Mouse (Mus musculus): ENCODE measurements at regions not wholly inside any gene's neighbourhood (a gene's known extent, or its start where the extent isn't known, plus 50 kb on each side); places are given as distances from the start of the nearest gene placed in this dataset.

- peak; percentile 3 for DNase-seq (ENCODE audit: low read depth, low spot score)
Observed at GRCm38 (mm10) chr2:8628007-8628406, 1118.6 kb upstream of the Celf2 start.

- DNase-seq (ENCODE audit: low read depth, low spot score) = peak; percentile 52
Observed at GRCm38 (mm10) chr2:8628485-8629208, 1119.3 kb upstream of the Celf2 start.

GRCm38 (mm10) chr2:8638082-8638481 lies 1128.7 kb upstream of the Celf2 start:
- no peak for DNase-seq (ENCODE audit: low read depth, low spot score)

GRCm38 (mm10) chr2:8639282-8639681 lies 1129.9 kb upstream of the Celf2 start:
- DNase-seq (ENCODE audit: low read depth, low spot score) = no peak

- no peak for DNase-seq (ENCODE audit: low read depth, low spot score)
Observed at GRCm38 (mm10) chr2:8645463-8645862, 1136.1 kb upstream of the Celf2 start.

- DNase-seq (ENCODE audit: low read depth, low spot score) = no peak
Observed at GRCm38 (mm10) chr2:8660544-8660943, 1151.2 kb upstream of the Celf2 start.

- DNase-seq (ENCODE audit: low read depth, low spot score) = no peak
Observed at GRCm38 (mm10) chr2:8673751-8674378, 1164.5 kb upstream of the Celf2 start.

GRCm38 (mm10) chr2:8675537-8675936 lies 1166.2 kb upstream of the Celf2 start:
- no peak for DNase-seq (ENCODE audit: low read depth, low spot score)

GRCm38 (mm10) chr2:8676546-8676945 lies 1167.2 kb upstream of the Celf2 start:
- no peak for DNase-seq (ENCODE audit: low read depth, low spot score)

- no peak for DNase-seq (ENCODE audit: low read depth, low spot score)
Observed at GRCm38 (mm10) chr2:8690846-8691643, 1181.7 kb upstream of the Celf2 start.

- no peak for DNase-seq (ENCODE audit: low read depth, low spot score)
Observed at GRCm38 (mm10) chr2:8729306-8729705, 1151.7 kb upstream of the 4930412O13Rik start.

GRCm38 (mm10) chr2:8754142-8754541 lies 1126.9 kb upstream of the 4930412O13Rik start:
- no peak for DNase-seq (ENCODE audit: low read depth, low spot score)

GRCm38 (mm10) chr2:8756546-8756945 lies 1124.5 kb upstream of the 4930412O13Rik start:
- DNase-seq (ENCODE audit: low read depth, low spot score) = no peak

GRCm38 (mm10) chr2:8770636-8771035 lies 1110.4 kb upstream of the 4930412O13Rik start:
- no peak for DNase-seq (ENCODE audit: low read depth, low spot score)

- DNase-seq (ENCODE audit: low read depth, low spot score) = no peak
Observed at GRCm38 (mm10) chr2:8781152-8781935, 1099.7 kb upstream of the 4930412O13Rik start.

GRCm38 (mm10) chr2:8782225-8782624 lies 1098.8 kb upstream of the 4930412O13Rik start:
- no peak for DNase-seq (ENCODE audit: low read depth, low spot score)

- no peak for DNase-seq (ENCODE audit: low read depth, low spot score)
Observed at GRCm38 (mm10) chr2:8802061-8802460, 1079.0 kb upstream of the 4930412O13Rik start.

- DNase-seq (ENCODE audit: low read depth, low spot score) = no peak
Observed at GRCm38 (mm10) chr2:8809609-8810008, 1071.4 kb upstream of the 4930412O13Rik start.

GRCm38 (mm10) chr2:8818127-8818526 lies 1062.9 kb upstream of the 4930412O13Rik start:
- DNase-seq (ENCODE audit: low read depth, low spot score) = no peak

- DNase-seq (ENCODE audit: low read depth, low spot score) = no peak
Observed at GRCm38 (mm10) chr2:8825406-8825805, 1055.6 kb upstream of the 4930412O13Rik start.
